Mouse (Mus musculus) small intestine, adult 2 months (tissue): Measurements from ENCODE around the gene Atf6.

ENCODE experiments used
- CTCF ChIP-seq: fragments of 200-500 bp; IDR thresholded peaks from 2 replicates; pipeline ENCODE4 v1.5.1; 2012; ENCODE audit warnings: low read depth, mild to moderate bottlenecking, control low read depth, inconsistent platforms, low read length, moderate library complexity, mixed read lengths; ENCODE audit not compliant: insufficient replicate concordance, insufficient read length; ENCODE audit errors: extremely low read depth
- POLR2A ChIP-seq: fragments of 200-500 bp; IDR thresholded peaks from 2 replicates; pipeline ENCODE4 v1.6.1; 2012; ENCODE audit warnings: low read depth, mild to moderate bottlenecking, control low read depth, inconsistent platforms, low read length, moderate library complexity

GRCm38 (mm10) chr1:170729267-170729962 is 138.2 kb downstream of the Atf6 start:
- TF ChIP-seq CTCF (no peak), POLR2A (no peak)
